Mouse (Mus musculus) midbrain, embryonic 11.5 days (tissue): ENCODE data around the gene Cdc5l. TPM values are rescaled to one million over a fixed set of nuclear protein-coding genes. Genes with fewer than 3 reads are reported as not detected.

Source experiments
- ATAC-seq: fragments of 200-750 bp; cut with Nextera tagmentation; 2 replicates; pipeline ENCODE4 v1.8.0; 2017; ENCODE audit warnings: moderate TSS enrichment, moderate library complexity; ENCODE audit not compliant: low FRiP score
- DNase-seq: peaks from one replicate; pipeline ENCODE4 v3.0.0; 2015; ENCODE audit warnings: low spot score; ENCODE audit errors: missing footprints
- H3K27ac ChIP-seq: fragments of 300-500 bp; sonication (generic); 2 replicates; pipeline ENCODE4 v1.5.1; 2014; ENCODE audit warnings: low read depth, low read length
- H3K27me3 ChIP-seq: fragments of 300-500 bp; sonication (generic); 2 replicates; pipeline ENCODE4 v1.6.1; 2014; ENCODE audit warnings: mild to moderate bottlenecking, low read length, moderate library complexity, mixed read lengths; ENCODE audit not compliant: control insufficient read depth, insufficient read depth
- H3K36me3 ChIP-seq: fragments of 300-500 bp; sonication (generic); 2 replicates; pipeline ENCODE4 v1.6.1; 2014; ENCODE audit warnings: mild to moderate bottlenecking, low read length, moderate library complexity, mixed read lengths; ENCODE audit not compliant: control insufficient read depth, insufficient read depth
- H3K4me1 ChIP-seq: fragments of 300-500 bp; sonication (generic); 2 replicates; pipeline ENCODE4 v1.6.1; 2014; ENCODE audit warnings: low read length; ENCODE audit not compliant: control insufficient read depth, insufficient read depth
- H3K4me2 ChIP-seq: fragments of 300-500 bp; sonication (generic); 2 replicates; pipeline ENCODE4 v1.6.1; 2014; ENCODE audit warnings: mild to moderate bottlenecking, moderate library complexity
- H3K4me3 ChIP-seq: fragments of 300-500 bp; sonication (generic); 2 replicates; pipeline ENCODE4 v1.5.1; 2014; ENCODE audit warnings: low read depth, low read length
- H3K9ac ChIP-seq: fragments of 300-500 bp; sonication (generic); 2 replicates; pipeline ENCODE4 v1.6.1; 2014; ENCODE audit warnings: low read length
- H3K9me3 ChIP-seq: fragments of 300-500 bp; sonication (generic); 2 replicates; pipeline ENCODE4 v1.6.1; 2016; ENCODE audit warnings: low read length; ENCODE audit not compliant: control insufficient read depth
- WGBS: fragments of 180-500 bp; shearing (Covaris S2); extraction: QIAGEN DNeasy Blood & Tissue Kit; methylation state at CpG from one replicate; pipeline ENCODE4 v1.1.7; 2014; 5-methylcytosine and 5-hydroxymethylcytosine counted together
- polyA plus RNA-seq: library from polyadenylated mRNA; unstranded; fragments of >200 nt; fragmentation: Nextera tagmentation; extraction: Ambion mirVana; gene quantifications from 2 replicates; pipeline ENCODE4 v1.2.1, GENCODE M21; 2014

Cdc5l gene
- polyA plus RNA-seq, 1 experiment from 2014 or later: 87.9 TPM

GRCm38 (mm10) chr17:45452271-45452670 is 18.7 kb upstream of the Cdc5l start:
- Histone ChIP-seq H3K9me3 (no peaks in the 10 kb centered on the region), H3K36me3 (0 out of 2 replicates have a peak, but pooled peaks cover 2% of the 10 kb centered on the region), H3K27me3 (no peaks in the 10 kb centered on the region), H3K4me1 (peaks cover 10% of the 10 kb centered on the region), H3K27ac (no peak overlapping the region), H3K4me3 (no peak overlapping the region), H3K9ac (no peak overlapping the region), H3K4me2 (no peak overlapping the region)
- WGBS: 100% methylated on average over 1 of the region's 1 CpGs
- no peak for DNase-seq
- ATAC-seq: no peak

- no peak overlapping the region for H3K4me3 ChIP-seq
- H3K9ac ChIP-seq: no peak overlapping the region
- H3K4me1 ChIP-seq: no peaks in the 10 kb centered on the region
- no peaks in the 10 kb centered on the region for H3K27me3 ChIP-seq
- no peaks in the 10 kb centered on the region for H3K9me3 ChIP-seq
- no peak overlapping the region for H3K4me2 ChIP-seq
- 93% methylated on average over 6 of the region's 6 CpGs for WGBS
- ATAC-seq: no peak
- H3K36me3 ChIP-seq: 0 out of 2 replicates have a peak, but pooled peaks cover 2% of the 10 kb centered on the region
- no peak for DNase-seq
- H3K27ac ChIP-seq: no peak overlapping the region
Measured at GRCm38 (mm10) chr17:45450153-45450552, 16.6 kb upstream of the Cdc5l start.

GRCm38 (mm10) chr17:45449586-45449985 is 16.0 kb upstream of the Cdc5l start:
- Histone ChIP-seq H3K4me2 (no peak overlapping the region), H3K9me3 (no peaks in the 10 kb centered on the region), H3K27me3 (no peaks in the 10 kb centered on the region), H3K27ac (no peak overlapping the region), H3K4me1 (no peaks in the 10 kb centered on the region), H3K4me3 (no peak overlapping the region), H3K36me3 (0 out of 2 replicates have a peak, but pooled peaks cover 2% of the 10 kb centered on the region), H3K9ac (no peak overlapping the region)
- no peak for DNase-seq
- no peak for ATAC-seq
- 98% methylated on average over 8 of the region's 8 CpGs for WGBS

- no peak overlapping the region for H3K4me3 ChIP-seq
- H3K4me1 ChIP-seq: no peaks in the 10 kb centered on the region
- WGBS: 94% methylated on average over 2 of the region's 2 CpGs
- 0 out of 2 replicates have a peak, but pooled peaks cover 2% of the 10 kb centered on the region for H3K36me3 ChIP-seq
- H3K27me3 ChIP-seq: no peaks in the 10 kb centered on the region
- ATAC-seq (no peak), DNase-seq (no peak)
- H3K4me2 ChIP-seq: no peak overlapping the region
- no peak overlapping the region for H3K9ac ChIP-seq
- no peaks in the 10 kb centered on the region for H3K9me3 ChIP-seq
- H3K27ac ChIP-seq: no peak overlapping the region
Measured at GRCm38 (mm10) chr17:45447063-45447462, 13.5 kb upstream of the Cdc5l start.

GRCm38 (mm10) chr17:45445923-45446322 is 12.4 kb upstream of the Cdc5l start:
- Histone ChIP-seq H3K27ac (no peak overlapping the region), H3K4me2 (no peak overlapping the region), H3K9ac (no peak overlapping the region), H3K27me3 (no peaks in the 10 kb centered on the region), H3K4me3 (no peak overlapping the region), H3K4me1 (no peaks in the 10 kb centered on the region), H3K9me3 (no peaks in the 10 kb centered on the region), H3K36me3 (0 out of 2 replicates have a peak, but pooled peaks cover 2% of the 10 kb centered on the region)
- DNase-seq: no peak
- 89% methylated on average over 4 of the region's 4 CpGs for WGBS
- ATAC-seq: no peak

- peaks cover 20% of the 10 kb centered on the region for H3K4me1 ChIP-seq
- H3K36me3 ChIP-seq: no peaks in the 10 kb centered on the region
- no peak for DNase-seq
- WGBS: 11% methylated on average over 12 of the region's 12 CpGs
- no peaks in the 10 kb centered on the region for H3K27me3 ChIP-seq
- ATAC-seq: no peak
- peak overlapping the region; percentile 86 for H3K4me2 ChIP-seq
- H3K4me3 ChIP-seq: peak overlapping the region; percentile 89
- peak overlapping the region; percentile 87 for H3K9ac ChIP-seq
- H3K27ac ChIP-seq: no peak overlapping the region
- H3K9me3 ChIP-seq: no peaks in the 10 kb centered on the region
Measured at GRCm38 (mm10) chr17:45434262-45434590, 689 bp upstream of the Cdc5l start.

GRCm38 (mm10) chr17:45432706-45433398 is 685 bp downstream of the Cdc5l start:
- DNase-seq (peak; percentile 92), ATAC-seq (peak; percentile 84)
- Histone ChIP-seq H3K4me2 (peak overlapping the region; percentile 86), H3K4me3 (peak overlapping the region; percentile 89), H3K36me3 (no peaks in the 10 kb centered on the region), H3K27me3 (no peaks in the 10 kb centered on the region), H3K27ac (peak overlapping the region; percentile 92), H3K9me3 (no peaks in the 10 kb centered on the region), H3K4me1 (peaks cover 20% of the 10 kb centered on the region), H3K9ac (peak overlapping the region; percentile 87)
- 1% methylated on average over 62 of the region's 62 CpGs for WGBS

GRCm38 (mm10) chr17:45432007-45432406 is 1.5 kb downstream of the Cdc5l start:
- H3K4me2 ChIP-seq: peak overlapping the region; percentile 86
- peak overlapping the region; percentile 89 for H3K4me3 ChIP-seq
- peaks cover 20% of the 10 kb centered on the region for H3K4me1 ChIP-seq
- peak overlapping the region; percentile 87 for H3K9ac ChIP-seq
- H3K36me3 ChIP-seq: peaks cover 5% of the 10 kb centered on the region; the same call in 1 of the 2 replicates
- peak; percentile 86 for DNase-seq
- H3K27me3 ChIP-seq: no peaks in the 10 kb centered on the region
- no peaks in the 10 kb centered on the region for H3K9me3 ChIP-seq
- no peak for ATAC-seq
- WGBS: 85% methylated on average over 3 of the region's 3 CpGs
- no peak overlapping the region for H3K27ac ChIP-seq

GRCm38 (mm10) chr17:45417387-45417786 is 16.1 kb downstream of the Cdc5l start:
- H3K36me3 ChIP-seq: peaks cover 9% of the 10 kb centered on the region; the same call in 1 of the 2 replicates
- DNase-seq: no peak

More at GRCm38 (mm10) chr17:45417387-45417786, 16.1 kb downstream of the Cdc5l start:
- Histone ChIP-seq H3K27ac (no peak overlapping the region), H3K4me1 (no peaks in the 10 kb centered on the region), H3K9ac (no peak overlapping the region), H3K9me3 (no peaks in the 10 kb centered on the region), H3K27me3 (no peaks in the 10 kb centered on the region), H3K4me3 (no peak overlapping the region), H3K4me2 (no peak overlapping the region)
- no peak for ATAC-seq
- WGBS: 91% methylated on average over 2 of the region's 2 CpGs
